Comparison of ENCODE assay signal across 14 mouse cellular contexts in genomic region chr11:63456356-63456755, GRCm38 (mm10).
DNase-seq lines count a peak whose midpoint lies in the region; ATAC-seq and TF ChIP-seq lines count a peak whose summit lies in the region.
"Had no signal": no experiment of that assay in that cellular context is flagged by ENCODE, and none has a peak within 500 bp of the region (broad histone marks: within the 10 kb centered on the region; RNA-seq: fewer than 3 reads in every experiment).

No protein-coding gene starts in this region.

- peak; percentile 16 for DNase-seq in forebrain, embryonic 14.5 days (ENCODE audit: low spot score)
- no peak for DNase-seq in forebrain, embryonic 10.5 days (ENCODE audit: extremely low spot score, low spot score)
- DNase-seq in lung, adult 18-20 months, result peak; percentile 12 to 46
- DNase-seq in lung, adult 2 months, result no peak
- peak; percentile 38 for DNase-seq in brain, embryonic 14.5 days (ENCODE audit: low read depth)
- DNase-seq in lung, postnatal 10 days, result peak; percentile 10
- DNase-seq in adrenal gland, postnatal 36 days, result no peak
- DNase-seq: adrenal gland, postnatal 14 days; gastrocnemius, postnatal 10 days had no signal

- 0 out of 2 replicates have a peak, but pooled peaks cover 3% of the 10 kb centered on the region for H3K27me3 ChIP-seq in forebrain, embryonic 14.5 days (replicated peaks; ENCODE audit: control insufficient read depth, insufficient read depth, low read length)
- H3K27me3 ChIP-seq in forebrain, embryonic 10.5 days (ENCODE audit: poor library complexity, severe bottlenecking), result peaks cover 89% of the 10 kb centered on the region
- H3K27me3 ChIP-seq in heart, embryonic 11.5 days (ENCODE audit: control insufficient read depth, insufficient read depth, low read length), result no peaks in the 10 kb centered on the region
- H3K27me3 ChIP-seq: heart, embryonic 15.5 days had no signal

- H3K9ac ChIP-seq in forebrain, embryonic 14.5 days (ENCODE audit: low read length), result no peak overlapping the region
- no peak overlapping the region for H3K9ac ChIP-seq in heart, embryonic 11.5 days (ENCODE audit: low read depth, low read length)
- H3K9ac ChIP-seq: forebrain, embryonic 12.5 days; heart, embryonic 15.5 days had no signal

- H3K4me3 ChIP-seq in forebrain, embryonic 14.5 days (ENCODE audit: low read depth, low read length), result no peak overlapping the region
- H3K4me3 ChIP-seq in forebrain, embryonic 10.5 days, result no peak overlapping the region
- H3K4me3 ChIP-seq in lung, adult 2 months (replicated peaks; ENCODE audit: extremely low read depth, low read depth, low read length), result no peak overlapping the region
- H3K4me3 ChIP-seq in heart, embryonic 11.5 days (ENCODE audit: low read depth, low read length), result no peak overlapping the region
- H3K4me3 ChIP-seq: forebrain, embryonic 12.5 days; heart, embryonic 15.5 days had no signal

- ATAC-seq in forebrain, embryonic 14.5 days, result no peak
- no peak for ATAC-seq in heart, embryonic 11.5 days (replicated peaks; ENCODE audit: insufficient number of reproducible peaks, low FRiP score, low TSS enrichment)
- ATAC-seq: intestine, embryonic 16.5 days had no signal

- H3K9me3 ChIP-seq in forebrain, embryonic 14.5 days (replicated peaks; ENCODE audit: control insufficient read depth, low read length), result 0 out of 2 replicates have a peak, but pooled peaks cover 4% of the 10 kb centered on the region
- peaks cover 14% of the 10 kb centered on the region for H3K9me3 ChIP-seq in forebrain, embryonic 10.5 days
- H3K9me3 ChIP-seq in heart, embryonic 11.5 days (replicated peaks; ENCODE audit: control insufficient read depth, low read length), result no peaks in the 10 kb centered on the region
- H3K9me3 ChIP-seq: heart, embryonic 15.5 days had no signal

- no peak for TF ChIP-seq CTCF in lung, adult 2 months (IDR thresholded peaks at IDR 0.05; ENCODE audit: insufficient read depth, low read length)
- no peak for TF ChIP-seq CTCF in brain, embryonic 14.5 days (IDR thresholded peaks at IDR 0.05; ENCODE audit: borderline replicate concordance, extremely low read depth, insufficient read depth, insufficient read length)

- H3K36me3 ChIP-seq in forebrain, embryonic 14.5 days (ENCODE audit: control insufficient read depth, insufficient read depth, low read length), result no peaks in the 10 kb centered on the region
- no peaks in the 10 kb centered on the region for H3K36me3 ChIP-seq in forebrain, embryonic 10.5 days (replicated peaks)
- H3K36me3 ChIP-seq in heart, embryonic 11.5 days (ENCODE audit: control insufficient read depth, insufficient read depth, low read length), result no peaks in the 10 kb centered on the region
- H3K36me3 ChIP-seq: forebrain, embryonic 12.5 days; heart, embryonic 15.5 days had no signal

- no peak for TF ChIP-seq POLR2A in lung, adult 2 months (IDR thresholded peaks at IDR 0.05; ENCODE audit: borderline replicate concordance, extremely low read depth, low read depth, low read length)
- no peak for TF ChIP-seq POLR2A in brain, embryonic 14.5 days (IDR thresholded peaks at IDR 0.05; ENCODE audit: borderline replicate concordance, extremely low read depth, insufficient read depth, insufficient read length, poor library complexity, severe bottlenecking)

- no peak overlapping the region for H3K4me2 ChIP-seq in forebrain, embryonic 14.5 days (ENCODE audit: low read length)
- H3K4me2 ChIP-seq in heart, embryonic 11.5 days, result no peak overlapping the region
- H3K4me2 ChIP-seq: forebrain, embryonic 12.5 days; heart, embryonic 15.5 days had no signal

- H3K4me1 ChIP-seq in forebrain, embryonic 14.5 days (ENCODE audit: control insufficient read depth, insufficient read depth, low read length), result peaks cover 15% of the 10 kb centered on the region
- peaks cover 42% of the 10 kb centered on the region for H3K4me1 ChIP-seq in forebrain, embryonic 10.5 days
- H3K4me1 ChIP-seq in lung, adult 2 months (ENCODE audit: control insufficient read depth, insufficient read depth, low read length), result no peaks in the 10 kb centered on the region; the same call in 1 of the 2 replicates
- no peaks in the 10 kb centered on the region for H3K4me1 ChIP-seq in heart, embryonic 11.5 days (ENCODE audit: control insufficient read depth, insufficient read depth, low read length)

- H3K27ac ChIP-seq in forebrain, embryonic 14.5 days (ENCODE audit: low read depth, low read length), result no peak overlapping the region
- no peak overlapping the region for H3K27ac ChIP-seq in forebrain, embryonic 10.5 days
- no peak overlapping the region for H3K27ac ChIP-seq in heart, embryonic 11.5 days (ENCODE audit: low read depth, low read length)
- H3K27ac ChIP-seq: forebrain, embryonic 12.5 days; heart, embryonic 15.5 days; macrophage had no signal

- WGBS in forebrain, embryonic 14.5 days, result 44% methylated on average over 3 of the region's 3 CpGs
- WGBS in forebrain, embryonic 10.5 days, result 65% methylated on average over 3 of the region's 3 CpGs
- WGBS in lung, adult 2 months, result 65% methylated on average over 3 of the region's 3 CpGs
- WGBS in heart, embryonic 11.5 days (ENCODE audit: insufficient replicate concordance), result 67% methylated on average over 3 of the region's 3 CpGs

Comparison
In these comparisons a context has a peak if more than half of its experiments do, and no peak if none do; other contexts are left out.
1. DNase-seq: peak in forebrain, embryonic 14.5 days (single experiment), lung, adult 18-20 months (2 of 2), brain, embryonic 14.5 days (single experiment) and lung, postnatal 10 days (single experiment); none in forebrain, embryonic 10.5 days (single experiment), lung, adult 2 months (single experiment) and adrenal gland, postnatal 36 days (0 of 2).